Mouse (Mus musculus) midbrain, embryonic 12.5 days (tissue): Measurements from ENCODE around the gene Slf2. TPM values are rescaled to one million over a fixed set of nuclear protein-coding genes. Genes with fewer than 3 reads are reported as not detected.

ENCODE experiments used
- ATAC-seq: fragments of 200-750 bp; cut with Nextera tagmentation; 2 replicates; pipeline ENCODE4 v1.8.0; 2017; ENCODE audit warnings: low read depth, moderate TSS enrichment, moderate library complexity; ENCODE audit not compliant: low FRiP score
- H3K27ac ChIP-seq: fragments of 300-500 bp; sonication (generic); replicated peaks from 2 replicates; pipeline ENCODE4 v1.5.1; 2016; ENCODE audit warnings: mild to moderate bottlenecking
- H3K27me3 ChIP-seq: fragments of 300-500 bp; sonication (generic); 2 replicates; pipeline ENCODE4 v1.6.1; 2016; ENCODE audit warnings: mild to moderate bottlenecking
- H3K36me3 ChIP-seq: fragments of 300-500 bp; sonication (generic); 2 replicates; pipeline ENCODE4 v1.6.1; 2016
- H3K4me1 ChIP-seq: fragments of 300-500 bp; sonication (generic); 2 replicates; pipeline ENCODE4 v1.6.1; 2016
- H3K4me2 ChIP-seq: fragments of 300-500 bp; sonication (generic); replicated peaks from 2 replicates; pipeline ENCODE4 v1.6.1; 2016; ENCODE audit warnings: mild to moderate bottlenecking, moderate library complexity
- H3K4me3 ChIP-seq: fragments of 300-500 bp; sonication (generic); 2 replicates; pipeline ENCODE4 v1.5.1; 2016; ENCODE audit warnings: mild to moderate bottlenecking
- H3K9ac ChIP-seq: fragments of 300-500 bp; sonication (generic); replicated peaks from 2 replicates; pipeline ENCODE4 v1.6.1; 2016; ENCODE audit warnings: mild to moderate bottlenecking, moderate library complexity
- H3K9me3 ChIP-seq: fragments of 300-500 bp; sonication (generic); 2 replicates; pipeline ENCODE4 v1.6.1; 2016; ENCODE audit warnings: mild to moderate bottlenecking
- WGBS: fragments of 180-500 bp; shearing (Covaris S2); methylation state at CpG from one replicate; pipeline ENCODE4 v1.1.7; 2016; 5-methylcytosine and 5-hydroxymethylcytosine counted together
- polyA plus RNA-seq: library from polyadenylated mRNA; unstranded; fragments of >200 nt; fragmentation: Nextera tagmentation; extraction: Ambion mirVana; gene quantifications from 2 replicates; pipeline ENCODE4 v1.2.1, GENCODE M21; 2016

Slf2 gene
- polyA plus RNA-seq, 1 experiment from 2014 or later = 42.9 TPM

DNA sequence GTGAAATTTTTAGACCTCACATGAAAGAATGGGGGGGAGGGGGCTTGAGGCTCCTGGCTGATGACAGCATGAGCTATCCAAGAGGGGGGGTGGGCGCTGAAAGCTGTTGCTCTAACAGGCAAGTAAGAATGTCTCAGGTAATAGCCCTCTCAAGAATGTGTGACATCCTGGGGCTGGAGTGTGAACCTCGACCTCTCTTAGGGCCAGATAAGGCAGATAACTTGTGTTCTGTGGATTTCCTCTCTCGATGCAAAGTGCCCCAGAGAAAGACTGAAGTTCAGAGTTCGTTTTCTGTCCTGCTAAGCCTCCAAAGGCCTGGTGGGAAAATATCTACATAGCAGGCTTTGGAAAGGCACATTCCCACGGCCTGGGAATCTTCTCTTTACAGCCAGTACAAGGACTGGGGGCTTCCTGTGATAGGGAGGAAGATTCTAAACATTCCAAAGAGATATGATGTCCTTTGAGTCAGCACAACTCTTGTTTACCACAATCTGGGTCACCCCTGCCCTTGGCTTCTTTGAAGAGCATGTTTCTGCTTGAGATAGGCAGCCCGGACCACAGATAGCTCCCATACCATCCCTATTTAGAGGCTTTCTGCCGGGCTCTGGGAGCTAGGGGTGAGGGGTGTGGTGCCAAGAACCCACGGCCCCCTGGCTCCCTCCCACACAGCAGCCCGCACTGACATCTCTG is 31.7 kb upstream of the Slf2 start:
- H3K4me3 ChIP-seq = no peak overlapping the region
- no peak for ATAC-seq
- no peaks in the 10 kb centered on the region for H3K9me3 ChIP-seq
- H3K9ac ChIP-seq = no peak overlapping the region
- WGBS = 33% methylated on average over 9 of the region's 9 CpGs
- peaks cover 18% of the 10 kb centered on the region for H3K4me1 ChIP-seq
- no peak overlapping the region for H3K27ac ChIP-seq
- peaks cover 62% of the 10 kb centered on the region for H3K27me3 ChIP-seq
- no peaks in the 10 kb centered on the region for H3K36me3 ChIP-seq
- H3K4me2 ChIP-seq = no peak overlapping the region

DNA sequence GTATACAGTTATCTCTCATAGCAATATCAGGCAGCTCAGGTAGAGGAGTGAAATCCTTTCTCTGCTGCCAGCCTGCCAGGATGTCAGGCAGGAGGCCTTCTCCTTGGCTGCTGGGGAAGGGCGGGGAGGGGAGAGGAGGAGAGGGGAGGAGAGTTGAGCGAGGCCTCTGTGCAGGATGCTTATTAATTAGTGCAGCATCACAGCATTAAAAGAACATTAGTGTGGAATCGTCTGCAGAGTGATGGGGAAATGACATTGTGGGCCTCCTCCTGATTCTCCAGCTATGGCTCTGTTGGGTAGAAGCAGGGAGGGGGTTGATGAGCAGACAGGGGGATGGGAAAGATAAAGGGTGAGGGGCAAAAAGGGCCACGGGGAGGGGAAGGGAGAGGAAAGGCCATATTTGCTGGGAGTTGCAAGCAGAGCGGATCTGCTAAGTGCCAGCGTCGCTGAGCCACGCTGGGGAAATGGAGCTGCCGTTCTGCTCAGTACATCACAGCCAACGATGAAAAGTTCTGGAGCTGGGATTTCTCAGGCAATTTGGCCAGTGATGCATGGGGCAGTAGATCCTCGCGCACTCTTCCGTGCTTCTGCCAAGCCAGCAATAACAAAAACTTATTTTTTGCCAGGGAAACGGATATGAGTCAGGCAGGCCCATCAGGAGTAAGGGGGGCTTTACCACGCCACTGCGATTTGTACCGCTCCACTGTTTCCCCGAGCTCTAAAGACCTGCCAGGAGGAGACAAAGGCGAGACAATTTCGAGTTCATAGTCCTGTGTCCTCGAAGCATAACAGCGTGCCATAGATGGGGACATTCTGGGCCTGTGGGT is 30.8 kb upstream of the Slf2 start:
- no peak overlapping the region for H3K4me3 ChIP-seq
- 30% methylated on average over 22 of the region's 22 CpGs for WGBS
- H3K4me1 ChIP-seq = peaks cover 18% of the 10 kb centered on the region
- H3K9ac ChIP-seq = peak overlapping the region; percentile 20
- H3K27me3 ChIP-seq = peaks cover 61% of the 10 kb centered on the region
- H3K36me3 ChIP-seq = no peaks in the 10 kb centered on the region
- H3K27ac ChIP-seq = 0 out of 2 replicates have a peak overlapping the region, but pooled peaks have one; percentile 26
- H3K4me2 ChIP-seq = peak overlapping the region; percentile 23
- H3K9me3 ChIP-seq = no peaks in the 10 kb centered on the region
- 0 out of 2 replicates have a peak, but pooled peaks have one; percentile 23 for ATAC-seq

DNA sequence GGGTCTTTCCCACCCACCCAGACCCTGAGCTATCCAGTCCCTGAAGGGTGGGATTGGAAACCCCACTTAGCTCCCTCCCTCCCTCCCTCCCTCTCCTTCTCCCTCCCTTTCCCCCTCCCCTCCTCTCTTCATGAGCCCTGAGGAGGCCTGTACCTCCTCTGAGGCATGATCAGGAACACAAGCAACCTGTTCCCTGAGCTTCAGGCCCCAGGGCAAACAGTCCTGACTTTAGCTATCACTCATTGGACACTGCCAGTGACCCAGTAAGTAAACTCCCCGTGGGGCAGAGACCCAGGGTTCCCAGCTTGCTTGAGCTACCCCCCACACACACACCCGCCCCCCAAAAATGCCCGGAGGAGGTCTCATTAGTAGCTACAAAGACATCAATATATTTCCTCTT is 29.9 kb upstream of the Slf2 start:
- no peak overlapping the region for H3K4me3 ChIP-seq
- ATAC-seq = no peak; the same call in 1 of the 2 replicates
- peaks cover 18% of the 10 kb centered on the region for H3K4me1 ChIP-seq
- no peak overlapping the region for H3K9ac ChIP-seq
- no peaks in the 10 kb centered on the region for H3K9me3 ChIP-seq
- no peaks in the 10 kb centered on the region for H3K36me3 ChIP-seq
- H3K4me2 ChIP-seq = no peak overlapping the region
- H3K27me3 ChIP-seq = peaks cover 61% of the 10 kb centered on the region
- WGBS = 71% methylated on average over 3 of the region's 3 CpGs
- no peak overlapping the region for H3K27ac ChIP-seq

DNA sequence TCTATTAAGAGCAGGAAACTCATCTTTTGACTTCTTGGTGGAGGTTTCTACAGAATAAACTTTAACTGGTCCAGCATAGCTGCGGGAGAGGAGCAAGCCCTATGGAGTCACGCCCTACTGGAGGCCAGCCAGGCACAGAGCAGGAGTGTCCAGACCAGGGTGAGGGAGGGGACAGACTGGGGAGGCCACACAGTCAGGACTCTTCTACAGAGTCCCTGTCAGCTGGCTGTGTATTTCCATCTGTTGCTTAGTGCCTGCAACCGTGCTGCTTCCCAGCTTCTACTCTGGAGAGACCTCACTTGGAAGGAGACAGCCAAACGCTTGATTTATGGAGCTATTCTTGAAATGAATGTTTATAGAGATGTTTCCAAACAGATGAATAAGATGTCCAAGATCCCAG is 28.6 kb upstream of the Slf2 start:
- no peak overlapping the region for H3K4me3 ChIP-seq
- H3K27ac ChIP-seq = no peak overlapping the region
- peaks cover 49% of the 10 kb centered on the region for H3K27me3 ChIP-seq
- H3K36me3 ChIP-seq = no peaks in the 10 kb centered on the region
- no peak overlapping the region for H3K9ac ChIP-seq
- peaks cover 18% of the 10 kb centered on the region for H3K4me1 ChIP-seq
- H3K9me3 ChIP-seq = no peaks in the 10 kb centered on the region
- H3K4me2 ChIP-seq = no peak overlapping the region
- 85% methylated on average over 4 of the region's 4 CpGs for WGBS
- no peak for ATAC-seq

DNA sequence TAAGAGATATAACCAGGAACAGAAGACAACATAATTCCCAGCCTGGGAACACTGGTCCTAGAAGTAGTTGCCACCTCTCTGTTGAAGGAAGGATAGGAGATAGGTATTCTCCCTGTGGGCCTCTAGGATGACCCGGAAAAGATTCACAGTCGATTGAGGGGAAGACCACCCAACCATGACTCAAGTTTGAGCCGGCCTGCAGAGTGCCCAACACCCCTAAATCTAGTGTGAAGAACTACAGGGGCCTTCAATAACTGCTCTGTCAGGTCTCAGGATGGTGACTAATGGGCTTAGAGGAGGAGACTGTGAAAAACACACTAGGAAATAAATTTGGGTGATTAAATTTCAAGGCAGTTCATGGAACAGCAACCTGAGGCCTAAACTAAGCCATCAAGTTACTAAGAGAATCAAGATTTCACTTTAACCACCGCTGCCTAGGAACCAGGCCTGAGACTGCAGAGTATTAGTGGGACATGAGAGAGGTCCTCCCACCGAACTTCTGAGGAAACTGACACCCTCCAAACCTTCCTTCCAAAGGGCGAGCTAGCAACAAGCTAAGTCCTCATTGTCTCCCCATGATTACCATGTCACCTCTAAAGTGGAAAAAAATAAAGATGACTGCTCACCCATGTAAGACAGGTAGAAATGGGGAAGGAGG is 27.5 kb upstream of the Slf2 start:
- Histone ChIP-seq H3K36me3 (no peaks in the 10 kb centered on the region), H3K9me3 (no peaks in the 10 kb centered on the region), H3K4me1 (peaks cover 28% of the 10 kb centered on the region), H3K9ac (no peak overlapping the region), H3K27ac (no peak overlapping the region), H3K4me2 (no peak overlapping the region), H3K27me3 (peaks cover 39% of the 10 kb centered on the region), H3K4me3 (no peak overlapping the region)
- WGBS = 62% methylated on average over 6 of the region's 6 CpGs
- ATAC-seq = no peak

DNA sequence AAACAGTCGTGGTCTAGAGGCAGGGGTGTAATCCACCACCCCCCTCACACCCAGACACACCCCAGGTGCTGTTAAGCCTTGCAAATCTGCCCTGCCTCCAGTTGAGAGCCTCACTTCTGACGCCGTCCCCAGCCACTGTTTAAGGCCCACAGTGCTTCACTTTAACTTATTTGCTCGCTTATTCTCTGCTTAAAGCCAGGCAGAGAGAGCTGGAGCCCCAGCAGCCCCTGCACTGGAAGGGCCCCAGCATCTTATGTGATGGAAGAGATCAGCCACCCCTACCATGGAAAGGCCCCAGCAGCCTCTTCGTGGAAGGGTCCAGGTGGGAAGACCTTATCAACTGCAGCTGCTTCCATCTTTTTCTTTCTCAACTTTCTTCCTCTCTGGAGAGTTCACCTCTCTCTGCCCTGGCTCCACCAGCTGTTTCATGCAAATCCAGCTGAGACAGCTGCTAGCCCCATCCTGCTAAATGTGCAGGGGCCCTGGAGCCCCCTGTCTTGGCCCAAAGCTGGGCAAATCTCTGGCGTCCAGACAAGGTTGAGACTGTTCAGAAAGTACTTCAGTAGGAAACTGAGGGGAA is 26.7 kb upstream of the Slf2 start:
- ATAC-seq = no peak
- no peaks in the 10 kb centered on the region for H3K9me3 ChIP-seq
- H3K4me1 ChIP-seq = peaks cover 35% of the 10 kb centered on the region
- no peak overlapping the region for H3K4me3 ChIP-seq
- peaks cover 39% of the 10 kb centered on the region for H3K27me3 ChIP-seq
- H3K36me3 ChIP-seq = no peaks in the 10 kb centered on the region
- no peak overlapping the region for H3K9ac ChIP-seq
- H3K27ac ChIP-seq = no peak overlapping the region
- WGBS = 33% methylated on average over 6 of the region's 6 CpGs
- H3K4me2 ChIP-seq = no peak overlapping the region

DNA sequence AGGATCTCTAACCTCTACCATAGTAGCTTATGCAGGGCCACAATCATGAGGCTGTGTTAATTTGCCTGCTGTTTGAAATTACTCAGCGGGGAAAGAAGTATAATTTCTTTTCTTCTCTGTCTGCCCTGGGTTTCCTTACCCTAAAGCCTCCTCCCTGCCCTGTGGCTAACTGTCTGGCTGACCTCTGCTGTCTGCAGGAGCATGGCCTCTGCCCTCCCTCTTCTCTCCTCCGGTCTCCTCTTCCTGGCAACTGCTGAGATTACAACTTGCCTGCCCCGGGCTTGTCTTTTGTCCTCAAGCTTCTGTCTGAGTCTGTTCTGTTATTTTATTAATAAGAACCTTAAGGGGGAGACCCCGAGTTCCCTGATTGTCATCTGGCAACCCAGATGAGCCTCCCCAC is 25.6 kb upstream of the Slf2 start:
- Histone ChIP-seq H3K4me3 (no peak overlapping the region), H3K27me3 (peaks cover 39% of the 10 kb centered on the region), H3K9me3 (no peaks in the 10 kb centered on the region), H3K4me1 (peaks cover 28% of the 10 kb centered on the region), H3K4me2 (no peak overlapping the region), H3K27ac (no peak overlapping the region), H3K36me3 (no peaks in the 10 kb centered on the region), H3K9ac (no peak overlapping the region)
- whole genome bisulfite sequencing = 24% methylated on average over 4 of the region's 4 CpGs
- ATAC-seq = no peak

DNA sequence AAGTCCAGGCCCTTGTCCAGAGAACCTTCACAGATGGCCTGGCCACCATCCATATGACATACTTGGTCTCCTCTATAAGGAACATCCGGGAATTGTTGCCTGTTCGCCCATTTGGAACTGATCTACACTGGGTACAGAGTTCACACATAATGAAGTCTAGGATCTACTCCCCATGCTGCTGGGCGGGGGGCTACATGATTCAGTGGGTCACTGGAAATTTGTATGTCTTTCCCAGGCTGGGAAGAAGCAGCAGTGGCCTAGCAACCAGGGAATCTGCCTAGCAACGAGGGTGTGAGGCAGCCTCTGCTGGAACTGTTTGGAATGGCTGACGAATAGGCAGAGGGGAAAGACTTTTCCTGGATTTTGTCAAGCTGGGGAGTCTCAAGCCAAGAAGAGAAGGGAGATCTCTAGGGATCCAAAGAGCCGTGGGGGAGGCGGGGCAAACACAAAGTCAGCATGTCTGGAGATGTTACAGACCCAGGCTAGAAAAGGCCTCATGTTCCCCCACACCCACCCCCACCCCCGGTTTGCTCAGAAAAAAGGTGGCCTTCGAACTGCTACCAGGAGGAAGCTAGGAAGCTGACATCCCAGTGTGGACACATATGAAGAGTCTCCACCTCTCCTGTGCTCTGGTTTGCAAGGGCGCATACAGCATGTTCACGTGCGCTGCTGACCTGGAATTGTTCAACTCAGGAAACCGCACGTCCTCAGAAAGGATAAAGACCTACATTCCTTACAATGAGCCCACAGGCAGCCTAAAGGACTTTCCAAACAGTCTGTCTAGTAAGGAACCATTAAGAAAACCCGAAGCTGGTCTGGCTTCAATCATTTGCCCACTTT is 22.9 kb upstream of the Slf2 start:
- Histone ChIP-seq H3K36me3 (no peaks in the 10 kb centered on the region), H3K27ac (no peak overlapping the region), H3K9ac (no peak overlapping the region), H3K4me3 (no peak overlapping the region), H3K4me1 (peaks cover 19% of the 10 kb centered on the region), H3K4me2 (no peak overlapping the region), H3K9me3 (no peaks in the 10 kb centered on the region), H3K27me3 (peaks cover 24% of the 10 kb centered on the region)
- ATAC-seq = no peak
- 50% methylated on average over 15 of the region's 15 CpGs for WGBS

DNA sequence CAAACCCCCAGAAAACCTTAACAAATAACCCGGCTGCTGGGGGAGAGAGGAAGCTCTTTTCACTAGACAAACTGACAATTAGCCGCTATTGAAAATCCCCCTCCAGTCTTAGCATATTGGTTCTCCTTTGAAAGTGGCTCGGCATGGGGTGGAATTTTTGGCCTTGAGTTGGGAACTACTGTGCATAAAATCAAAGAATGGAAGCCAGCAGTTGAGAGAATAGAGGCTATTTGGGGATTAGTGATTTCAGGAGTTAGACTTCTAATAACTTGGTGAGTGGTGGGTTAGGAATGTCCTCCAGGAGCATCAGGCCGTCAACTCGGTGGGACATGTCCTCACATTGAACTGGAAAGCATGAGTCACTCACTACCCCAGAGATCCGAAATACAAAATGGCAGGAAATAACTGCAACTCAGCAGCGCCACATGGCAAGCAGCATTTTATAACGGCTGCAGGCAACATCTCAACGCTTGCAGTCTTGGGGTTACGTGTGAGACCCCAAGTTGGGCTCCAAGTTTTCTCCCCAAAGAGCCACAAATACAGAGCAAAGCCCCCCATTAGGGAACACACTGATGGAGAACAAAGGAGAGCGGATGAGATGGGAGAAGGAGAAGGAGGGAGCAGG is 22.0 kb upstream of the Slf2 start:
- H3K4me3 ChIP-seq = no peak overlapping the region
- WGBS = 60% methylated on average over 11 of the region's 11 CpGs
- no peak overlapping the region for H3K4me2 ChIP-seq
- H3K27me3 ChIP-seq = peaks cover 17% of the 10 kb centered on the region
- H3K9me3 ChIP-seq = no peaks in the 10 kb centered on the region
- H3K27ac ChIP-seq = no peak overlapping the region
- no peak overlapping the region for H3K9ac ChIP-seq
- H3K4me1 ChIP-seq = peaks cover 19% of the 10 kb centered on the region
- ATAC-seq = no peak
- no peaks in the 10 kb centered on the region for H3K36me3 ChIP-seq

DNA sequence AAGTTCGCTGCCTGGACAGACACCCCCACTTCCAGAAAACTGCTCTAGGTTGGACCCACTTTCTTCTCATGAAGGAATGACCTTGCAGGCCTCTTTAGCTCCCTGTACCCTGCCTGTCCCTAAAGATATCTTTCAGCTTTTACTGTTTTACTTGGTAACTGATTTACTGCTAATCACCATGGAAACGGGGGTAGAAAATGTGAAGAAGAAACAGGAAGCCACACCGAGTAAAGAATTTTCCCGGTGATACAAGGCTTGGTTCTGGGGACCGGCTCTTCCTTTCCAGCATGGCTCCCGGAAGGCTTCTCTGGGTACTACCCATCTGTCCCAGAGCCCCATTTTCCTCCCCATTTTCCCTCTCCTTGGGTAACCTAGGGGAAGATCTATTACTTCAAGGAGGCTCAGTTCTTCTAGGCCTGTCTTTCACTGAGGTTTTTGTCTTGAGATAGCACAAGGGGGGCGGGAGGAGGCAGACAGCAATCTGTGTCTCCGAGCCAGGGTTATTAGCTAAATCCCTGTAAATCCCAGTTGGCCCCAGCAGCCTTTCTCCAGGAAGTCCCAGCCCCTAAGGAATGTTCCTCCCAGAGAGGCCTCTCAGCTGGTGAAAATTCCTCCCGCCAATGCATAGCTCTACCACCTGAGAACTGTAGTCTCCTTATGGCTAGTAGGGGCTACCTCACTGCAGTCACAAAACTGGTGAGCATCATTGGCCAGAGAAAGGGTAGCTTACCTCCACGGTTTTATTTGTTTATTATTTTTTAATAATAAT is 16.3 kb upstream of the Slf2 start:
- ATAC-seq = no peak
- Histone ChIP-seq H3K4me2 (no peak overlapping the region), H3K27me3 (no peaks in the 10 kb centered on the region), H3K9me3 (no peaks in the 10 kb centered on the region), H3K9ac (no peak overlapping the region), H3K27ac (no peak overlapping the region), H3K4me1 (0 out of 2 replicates have a peak, but pooled peaks cover 5% of the 10 kb centered on the region), H3K4me3 (no peak overlapping the region), H3K36me3 (no peaks in the 10 kb centered on the region)
- WGBS = 54% methylated on average over 10 of the region's 10 CpGs
